Mouse (Mus musculus): ENCODE measurements around the gene Usp2. TPM values are rescaled to one million over a fixed set of nuclear protein-coding genes. Genes with fewer than 3 reads are reported as not detected.

Gene Usp2
- polyA plus RNA-seq, 1 experiment = 6.6 TPM

GRCm38 (mm10) chr9:44065177-44065576 is 1.6 kb upstream of the Usp2 start:
- TF ChIP-seq POLR2A (IDR thresholded peaks at IDR 0.05; ENCODE audit: low read depth, low read length) (no peak), CTCF (IDR thresholded peaks at IDR 0.05; ENCODE audit: borderline replicate concordance, insufficient read depth, low read length) (no peak)
- Histone ChIP-seq H3K4me3 (ENCODE audit: insufficient read depth, low read length) (no peak overlapping the region), H3K27ac (ENCODE audit: insufficient read depth, low read length) (no peak overlapping the region), H3K4me1 (ENCODE audit: control insufficient read depth, insufficient read depth, low read length) (no peaks in the 10 kb centered on the region; the same call in 1 of the 2 replicates)

GRCm38 (mm10) chr9:44067241-44067959 is 579 bp downstream of the Usp2 start:
- Histone ChIP-seq H3K4me1 (ENCODE audit: control insufficient read depth, insufficient read depth, low read length) (peaks cover 3% of the 10 kb centered on the region; the same call in 1 of the 2 replicates), H3K27ac (ENCODE audit: insufficient read depth, low read length) (no peak overlapping the region), H3K4me3 (ENCODE audit: insufficient read depth, low read length) (peak overlapping the region; percentile 48)
- TF ChIP-seq CTCF (IDR thresholded peaks at IDR 0.05; ENCODE audit: borderline replicate concordance, insufficient read depth, low read length) (no peak), POLR2A (IDR thresholded peaks at IDR 0.05; ENCODE audit: low read depth, low read length) (no peak)

GRCm38 (mm10) chr9:44067960-44068330 is 1.1 kb downstream of the Usp2 start:
- TF ChIP-seq CTCF (IDR thresholded peaks at IDR 0.05; ENCODE audit: borderline replicate concordance, insufficient read depth, low read length) (no peak), POLR2A (IDR thresholded peaks at IDR 0.05; ENCODE audit: low read depth, low read length) (no peak)
- no peak overlapping the region for H3K4me3 ChIP-seq (ENCODE audit: insufficient read depth, low read length)
- peaks cover 3% of the 10 kb centered on the region; the same call in 1 of the 2 replicates for H3K4me1 ChIP-seq (ENCODE audit: control insufficient read depth, insufficient read depth, low read length)
- no peak overlapping the region for H3K27ac ChIP-seq (ENCODE audit: insufficient read depth, low read length)

- Histone ChIP-seq H3K4me3 (ENCODE audit: insufficient read depth, low read length) (no peak overlapping the region), H3K4me1 (ENCODE audit: control insufficient read depth, insufficient read depth, low read length) (peaks cover 3% of the 10 kb centered on the region; the same call in 1 of the 2 replicates), H3K27ac (ENCODE audit: insufficient read depth, low read length) (no peak overlapping the region)
- no peak for TF ChIP-seq CTCF (IDR thresholded peaks at IDR 0.05; ENCODE audit: borderline replicate concordance, insufficient read depth, low read length)
- TF ChIP-seq POLR2A (IDR thresholded peaks at IDR 0.05; ENCODE audit: low read depth, low read length) = no peak
Measured at GRCm38 (mm10) chr9:44069252-44069651, 2.4 kb downstream of the Usp2 start.

- Histone ChIP-seq H3K27ac (ENCODE audit: insufficient read depth, low read length) (no peak overlapping the region), H3K4me3 (ENCODE audit: insufficient read depth, low read length) (no peak overlapping the region), H3K4me1 (ENCODE audit: control insufficient read depth, insufficient read depth, low read length) (peaks cover 3% of the 10 kb centered on the region; the same call in 1 of the 2 replicates)
- TF ChIP-seq POLR2A (IDR thresholded peaks at IDR 0.05; ENCODE audit: low read depth, low read length) = no peak
- no peak for TF ChIP-seq CTCF (IDR thresholded peaks at IDR 0.05; ENCODE audit: borderline replicate concordance, insufficient read depth, low read length)
Measured at GRCm38 (mm10) chr9:44070113-44070843, 3.5 kb downstream of the Usp2 start.

GRCm38 (mm10) chr9:44070844-44071231 is 4.0 kb downstream of the Usp2 start:
- Histone ChIP-seq H3K27ac (ENCODE audit: insufficient read depth, low read length) (no peak overlapping the region), H3K4me1 (ENCODE audit: control insufficient read depth, insufficient read depth, low read length) (peaks cover 3% of the 10 kb centered on the region; the same call in 1 of the 2 replicates), H3K4me3 (ENCODE audit: insufficient read depth, low read length) (no peak overlapping the region)
- no peak for TF ChIP-seq CTCF (IDR thresholded peaks at IDR 0.05; ENCODE audit: borderline replicate concordance, insufficient read depth, low read length)
- TF ChIP-seq POLR2A (IDR thresholded peaks at IDR 0.05; ENCODE audit: low read depth, low read length) = no peak

- TF ChIP-seq CTCF (IDR thresholded peaks at IDR 0.05; ENCODE audit: borderline replicate concordance, insufficient read depth, low read length) (no peak), POLR2A (IDR thresholded peaks at IDR 0.05; ENCODE audit: low read depth, low read length) (no peak)
- Histone ChIP-seq H3K27ac (ENCODE audit: insufficient read depth, low read length) (no peak overlapping the region), H3K4me3 (ENCODE audit: insufficient read depth, low read length) (no peak overlapping the region), H3K4me1 (ENCODE audit: control insufficient read depth, insufficient read depth, low read length) (peaks cover 3% of the 10 kb centered on the region; the same call in 1 of the 2 replicates)
Measured at GRCm38 (mm10) chr9:44071914-44072598, 5.2 kb downstream of the Usp2 start.

GRCm38 (mm10) chr9:44072599-44072915 is 5.7 kb downstream of the Usp2 start:
- H3K27ac ChIP-seq (ENCODE audit: insufficient read depth, low read length) = no peak overlapping the region
- peaks cover 3% of the 10 kb centered on the region; the same call in 1 of the 2 replicates for H3K4me1 ChIP-seq (ENCODE audit: control insufficient read depth, insufficient read depth, low read length)
- no peak for TF ChIP-seq CTCF (IDR thresholded peaks at IDR 0.05; ENCODE audit: borderline replicate concordance, insufficient read depth, low read length)
- TF ChIP-seq POLR2A (IDR thresholded peaks at IDR 0.05; ENCODE audit: low read depth, low read length) = no peak
- H3K4me3 ChIP-seq (ENCODE audit: insufficient read depth, low read length) = no peak overlapping the region

GRCm38 (mm10) chr9:44073115-44073514 is 6.3 kb downstream of the Usp2 start:
- TF ChIP-seq POLR2A (IDR thresholded peaks at IDR 0.05; ENCODE audit: low read depth, low read length) = no peak
- no peak for TF ChIP-seq CTCF (IDR thresholded peaks at IDR 0.05; ENCODE audit: borderline replicate concordance, insufficient read depth, low read length)
- Histone ChIP-seq H3K27ac (ENCODE audit: insufficient read depth, low read length) (no peak overlapping the region), H3K4me1 (ENCODE audit: control insufficient read depth, insufficient read depth, low read length) (peaks cover 3% of the 10 kb centered on the region; the same call in 1 of the 2 replicates), H3K4me3 (ENCODE audit: insufficient read depth, low read length) (no peak overlapping the region)
